In the genomic region with DNA sequence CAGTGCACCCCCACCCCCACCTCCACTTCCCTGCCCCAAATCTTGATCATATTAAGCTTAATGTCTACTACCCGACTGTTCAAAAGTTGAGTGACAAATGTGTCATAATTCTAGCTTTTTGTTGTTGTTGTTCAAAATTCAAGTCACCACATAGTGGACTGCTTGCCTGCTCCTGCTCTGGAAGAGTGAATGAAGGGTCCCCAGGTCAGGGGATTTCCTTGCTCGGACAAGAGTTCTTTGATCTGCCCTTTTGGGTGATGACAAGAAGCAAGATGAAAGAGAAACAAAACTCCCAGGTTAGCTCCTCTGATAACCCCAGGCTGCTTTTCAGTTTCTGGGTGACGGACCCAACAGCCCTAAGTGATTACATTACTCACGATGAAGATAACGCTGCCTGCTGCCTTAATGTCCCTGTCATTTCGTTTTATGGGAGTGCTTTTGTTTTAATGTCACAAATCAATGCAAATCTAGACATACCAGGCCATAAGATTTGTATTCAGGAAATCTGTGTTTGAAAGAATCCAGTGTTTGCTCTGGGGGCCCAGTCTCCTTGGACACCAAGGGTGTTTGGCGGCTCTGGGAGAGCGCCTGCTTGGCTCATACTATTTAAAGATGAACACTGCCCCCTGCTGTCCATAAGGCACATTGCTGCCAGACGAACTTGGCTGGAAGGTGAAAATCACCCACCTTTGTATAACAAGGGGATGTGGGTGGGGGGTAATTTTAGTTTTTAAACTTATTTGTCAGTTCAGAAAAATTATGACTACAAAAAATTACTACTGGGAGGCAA, we compare ENCODE assay signal across 8 mouse cellular contexts.
A peak's percentile ranks its signal among the peaks of the same experiment; 100 is the strongest.
DNase-seq lines count a peak whose midpoint lies in the region; ATAC-seq lines count a peak whose summit lies in the region.

No protein-coding gene starts in this region.

- H3K36me3 ChIP-seq in hindbrain, embryonic 14.5 days (replicated peaks; ENCODE audit: control insufficient read depth, insufficient read depth) = no peaks in the 10 kb centered on the region

- H3K9ac ChIP-seq in hindbrain, embryonic 14.5 days = peak overlapping the region; percentile 39; the same call in 1 of the 2 replicates

- H3K27me3 ChIP-seq in hindbrain, embryonic 14.5 days (ENCODE audit: control insufficient read depth, insufficient read depth, low read length) = no peaks in the 10 kb centered on the region

- DNase-seq in WW6 (ENCODE audit: low read depth, low spot score) = peak; percentile 29
- peak; percentile 51 for DNase-seq in cerebellum, adult 9-10 months
- peak; percentile 61 to 91 for DNase-seq in frontal cortex, adult 2 months (ENCODE audit: extremely low spot score in 1 of 2, low spot score in 1 of 2)
- peak; percentile 86 for DNase-seq in hindbrain, embryonic 14.5 days (ENCODE audit: low spot score)
- peak; percentile 66 to 80 for DNase-seq in layer of hippocampus, postnatal 14 days (ENCODE audit: low spot score in 2 of 2)
- peak; percentile 65 for DNase-seq in right cerebral cortex, postnatal 25 days

- peak; percentile 84 for ATAC-seq in hindbrain, embryonic 14.5 days (ENCODE audit: low FRiP score)
- peak; percentile 52; the same call in 1 of the 2 replicates for ATAC-seq in megakaryocyte, adult 5-6 weeks (ENCODE audit: poor library complexity, severe bottlenecking)
- no peak for ATAC-seq in erythroblast, adult 5-6 weeks (replicated peaks; ENCODE audit: low FRiP score, poor library complexity, severe bottlenecking)

- H3K9me3 ChIP-seq in hindbrain, embryonic 14.5 days (ENCODE audit: control insufficient read depth, low read length) = no peaks in the 10 kb centered on the region

- WGBS in hindbrain, embryonic 14.5 days = 9% methylated on average over 9 of the region's 9 CpGs

- H3K27ac ChIP-seq in hindbrain, embryonic 14.5 days = no peak overlapping the region

- peak overlapping the region; percentile 48 for H3K4me2 ChIP-seq in hindbrain, embryonic 14.5 days (replicated peaks)

- H3K4me1 ChIP-seq in hindbrain, embryonic 14.5 days (replicated peaks; ENCODE audit: control insufficient read depth, insufficient read depth, low read length) = peaks cover 4% of the 10 kb centered on the region; the same call in 1 of the 2 replicates

- H3K4me3 ChIP-seq in hindbrain, embryonic 14.5 days (replicated peaks; ENCODE audit: low read length) = no peak overlapping the region

Comparison
In these comparisons a context has a peak if more than half of its experiments do, and no peak if none do; other contexts are left out.
1. DNase-seq: peak in every context shown above with its lines; median percentile 86 in hindbrain, embryonic 14.5 days; 76 in frontal cortex, adult 2 months; 73 in layer of hippocampus, postnatal 14 days; 65 in right cerebral cortex, postnatal 25 days; 51 in cerebellum, adult 9-10 months; 29 in WW6.